Mouse (Mus musculus) hindbrain, embryonic 11.5 days (tissue): Measurements from ENCODE around the gene Anks3. TPM values are rescaled to one million over a fixed set of nuclear protein-coding genes. Genes with fewer than 3 reads are reported as not detected.

Experiments used
- ATAC-seq: fragments of 200-750 bp; cut with Nextera tagmentation; 2 replicates; pipeline ENCODE4 v1.8.0; 2017; ENCODE audit warnings: mild to moderate bottlenecking, moderate TSS enrichment, moderate library complexity; ENCODE audit not compliant: low FRiP score
- DNase-seq: peaks from one replicate; pipeline ENCODE4 v3.0.0-alpha.2; 2015; ENCODE audit warnings: low spot score
- H3K27ac ChIP-seq: fragments of 300-500 bp; sonication (generic); 2 replicates; pipeline ENCODE4 v1.5.1; 2014; ENCODE audit warnings: mild to moderate bottlenecking, low read depth, low read length
- H3K27me3 ChIP-seq: fragments of 300-500 bp; sonication (generic); 2 replicates; pipeline ENCODE4 v1.6.1; 2014; ENCODE audit warnings: mild to moderate bottlenecking, low read length, moderate library complexity, mixed read lengths; ENCODE audit not compliant: control insufficient read depth, insufficient read depth
- H3K36me3 ChIP-seq: fragments of 300-500 bp; sonication (generic); 2 replicates; pipeline ENCODE4 v1.6.1; 2014; ENCODE audit warnings: mild to moderate bottlenecking, low read length, moderate library complexity, mixed read lengths; ENCODE audit not compliant: control insufficient read depth, insufficient read depth
- H3K4me1 ChIP-seq: fragments of 300-500 bp; sonication (generic); replicated peaks from 2 replicates; pipeline ENCODE4 v1.6.1; 2014; ENCODE audit warnings: low read length, mixed read lengths; ENCODE audit not compliant: control insufficient read depth, insufficient read depth
- H3K4me2 ChIP-seq: fragments of 300-500 bp; sonication (generic); replicated peaks from 2 replicates; pipeline ENCODE4 v1.6.1; 2014; ENCODE audit warnings: mild to moderate bottlenecking, low read depth, low read length
- H3K4me3 ChIP-seq: fragments of 300-500 bp; sonication (generic); 2 replicates; pipeline ENCODE4 v1.5.1; 2014; ENCODE audit warnings: low read depth, low read length
- H3K9ac ChIP-seq: fragments of 300-500 bp; sonication (generic); 2 replicates; pipeline ENCODE4 v1.6.1; 2014; ENCODE audit warnings: low read depth, low read length
- H3K9me3 ChIP-seq: fragments of 300-500 bp; sonication (generic); 2 replicates; pipeline ENCODE4 v1.6.1; 2016; ENCODE audit warnings: low read length; ENCODE audit not compliant: control insufficient read depth
- whole genome bisulfite sequencing: fragments of 180-500 bp; shearing (Covaris S2); extraction: QIAGEN DNeasy Blood & Tissue Kit; methylation state at CpG from one replicate; pipeline ENCODE4 v1.1.7; 2014; 5-methylcytosine and 5-hydroxymethylcytosine counted together
- polyA plus RNA-seq: library from polyadenylated mRNA; unstranded; fragments of >200 nt; fragmentation: Nextera tagmentation; extraction: Ambion mirVana; gene quantifications from 2 replicates; pipeline ENCODE4 v1.2.1, GENCODE M21; 2014

The Anks3 gene
- polyA plus RNA-seq, 1 experiment from 2014 or later: 46.6 TPM

- no peaks in the 10 kb centered on the region for H3K4me1 ChIP-seq
- H3K27ac ChIP-seq: no peak overlapping the region
- WGBS: 73% methylated on average over 10 of the region's 10 CpGs
- no peak overlapping the region for H3K4me3 ChIP-seq
- no peaks in the 10 kb centered on the region for H3K9me3 ChIP-seq
- DNase-seq (no peak), ATAC-seq (0 out of 2 replicates have a peak, but pooled peaks have one; percentile 43)
- no peaks in the 10 kb centered on the region for H3K36me3 ChIP-seq
- no peak overlapping the region for H3K9ac ChIP-seq
- no peak overlapping the region for H3K4me2 ChIP-seq
- H3K27me3 ChIP-seq: no peaks in the 10 kb centered on the region
These were observed 51.8 kb downstream of the Anks3 start for GRCm38 (mm10) chr16:4912074-4912648.

GRCm38 (mm10) chr16:4910758-4911157 lies 53.2 kb downstream of the Anks3 start:
- no peaks in the 10 kb centered on the region for H3K27me3 ChIP-seq
- H3K4me3 ChIP-seq: no peak overlapping the region
- H3K9ac ChIP-seq: no peak overlapping the region
- no peak for ATAC-seq
- H3K4me2 ChIP-seq: no peak overlapping the region
- no peaks in the 10 kb centered on the region for H3K4me1 ChIP-seq
- H3K27ac ChIP-seq: no peak overlapping the region
- 95% methylated on average over 8 of the region's 8 CpGs for WGBS
- DNase-seq: no peak
- H3K36me3 ChIP-seq: no peaks in the 10 kb centered on the region
- no peaks in the 10 kb centered on the region for H3K9me3 ChIP-seq

GRCm38 (mm10) chr16:4909745-4910144 lies 54.3 kb downstream of the Anks3 start:
- H3K9me3 ChIP-seq: no peaks in the 10 kb centered on the region
- no peaks in the 10 kb centered on the region for H3K4me1 ChIP-seq
- no peak overlapping the region for H3K4me2 ChIP-seq
- ATAC-seq (no peak), DNase-seq (no peak)
- H3K4me3 ChIP-seq: no peak overlapping the region
- no peak overlapping the region for H3K27ac ChIP-seq
- H3K9ac ChIP-seq: no peak overlapping the region
- H3K27me3 ChIP-seq: no peaks in the 10 kb centered on the region
- H3K36me3 ChIP-seq: no peaks in the 10 kb centered on the region
- WGBS: 94% methylated on average over 2 of the region's 2 CpGs

- Histone ChIP-seq H3K4me2 (no peak overlapping the region), H3K27ac (no peak overlapping the region), H3K27me3 (no peaks in the 10 kb centered on the region), H3K4me1 (no peaks in the 10 kb centered on the region), H3K9me3 (no peaks in the 10 kb centered on the region), H3K9ac (no peak overlapping the region), H3K4me3 (no peak overlapping the region), H3K36me3 (no peaks in the 10 kb centered on the region)
- WGBS: 50% methylated on average over 4 of the region's 5 CpGs
- DNase-seq (no peak), ATAC-seq (no peak)
These were observed 56.0 kb downstream of the Anks3 start for GRCm38 (mm10) chr16:4907972-4908371.

GRCm38 (mm10) chr16:4907386-4907785 lies 56.6 kb downstream of the Anks3 start:
- H3K4me3 ChIP-seq: no peak overlapping the region
- no peaks in the 10 kb centered on the region for H3K9me3 ChIP-seq
- no peak for DNase-seq
- WGBS: 73% methylated on average over 2 of the region's 2 CpGs
- no peaks in the 10 kb centered on the region for H3K4me1 ChIP-seq
- no peaks in the 10 kb centered on the region for H3K36me3 ChIP-seq
- ATAC-seq: no peak
- no peak overlapping the region for H3K4me2 ChIP-seq
- H3K9ac ChIP-seq: no peak overlapping the region
- no peak overlapping the region for H3K27ac ChIP-seq
- no peaks in the 10 kb centered on the region for H3K27me3 ChIP-seq

- ATAC-seq (no peak), DNase-seq (no peak)
- H3K9me3 ChIP-seq: no peaks in the 10 kb centered on the region
- H3K27ac ChIP-seq: no peak overlapping the region
- no peaks in the 10 kb centered on the region for H3K36me3 ChIP-seq
- H3K4me3 ChIP-seq: no peak overlapping the region
- no peak overlapping the region for H3K4me2 ChIP-seq
- no peaks in the 10 kb centered on the region for H3K4me1 ChIP-seq
- H3K9ac ChIP-seq: no peak overlapping the region
- no peaks in the 10 kb centered on the region for H3K27me3 ChIP-seq
These were observed 57.4 kb downstream of the Anks3 start for GRCm38 (mm10) chr16:4906559-4906958.

GRCm38 (mm10) chr16:4905591-4905990 lies 58.4 kb downstream of the Anks3 start:
- Histone ChIP-seq H3K27me3 (no peaks in the 10 kb centered on the region), H3K9me3 (no peaks in the 10 kb centered on the region), H3K27ac (no peak overlapping the region), H3K4me1 (no peaks in the 10 kb centered on the region), H3K4me3 (no peak overlapping the region), H3K36me3 (no peaks in the 10 kb centered on the region), H3K9ac (no peak overlapping the region), H3K4me2 (no peak overlapping the region)
- 44% methylated on average over 1 of the region's 1 CpGs for WGBS
- DNase-seq (no peak), ATAC-seq (no peak)

- no peak overlapping the region for H3K27ac ChIP-seq
- H3K4me3 ChIP-seq: no peak overlapping the region
- H3K27me3 ChIP-seq: no peaks in the 10 kb centered on the region
- no peaks in the 10 kb centered on the region for H3K4me1 ChIP-seq
- H3K9ac ChIP-seq: no peak overlapping the region
- 91% methylated on average over 3 of the region's 3 CpGs for WGBS
- H3K9me3 ChIP-seq: no peaks in the 10 kb centered on the region
- ATAC-seq (no peak), DNase-seq (no peak)
- H3K4me2 ChIP-seq: no peak overlapping the region
- H3K36me3 ChIP-seq: no peaks in the 10 kb centered on the region
These were observed 59.1 kb downstream of the Anks3 start for GRCm38 (mm10) chr16:4904878-4905277.

- ATAC-seq: no peak
These were observed 60.4 kb downstream of the Anks3 start for GRCm38 (mm10) chr16:4903491-4904102.

More at GRCm38 (mm10) chr16:4903491-4904102, 60.4 kb downstream of the Anks3 start:
- Histone ChIP-seq H3K36me3 (no peaks in the 10 kb centered on the region), H3K9me3 (no peaks in the 10 kb centered on the region), H3K4me1 (no peaks in the 10 kb centered on the region), H3K27me3 (no peaks in the 10 kb centered on the region), H3K4me2 (no peak overlapping the region), H3K9ac (no peak overlapping the region), H3K27ac (no peak overlapping the region), H3K4me3 (no peak overlapping the region)
- no peak for DNase-seq
- WGBS: 79% methylated on average over 6 of the region's 6 CpGs
